Mouse (Mus musculus): ENCODE results near the gene Rora. TPM values are rescaled to one million over a fixed set of nuclear protein-coding genes. Genes with fewer than 3 reads are reported as not detected.

Rora gene
- total and polyA plus RNA-seq, 2 experiments, result 11.3 to 30.8 TPM

GRCm38 (mm10) chr9:68934238-68934637 is 280.7 kb downstream of the Rora start:
- Histone ChIP-seq H3K36me3 (ENCODE audit: control insufficient read depth, insufficient read depth, low read length) (no peaks in the 10 kb centered on the region), H3K4me3 (ENCODE audit: insufficient read depth, low read depth, low read length) (no peak overlapping the region), H3K27ac (replicated peaks; ENCODE audit: insufficient read depth, low read depth, low read length) (no peak overlapping the region), H3K79me2 (ENCODE audit: control insufficient read depth, insufficient read depth, low read length) (no peaks in the 10 kb centered on the region), H3K4me1 (ENCODE audit: control insufficient read depth, insufficient read depth, low read length) (no peaks in the 10 kb centered on the region), H3K9ac (ENCODE audit: low read depth, low read length) (no peak overlapping the region), H3K27me3 (ENCODE audit: control insufficient read depth, insufficient read depth, low read length) (no peaks in the 10 kb centered on the region)
- WGBS, result 90% methylated on average over 4 of the region's 4 CpGs
- no peak for DNase-seq (ENCODE audit: extremely low read depth, low read depth, low spot score)
- no peak for TF ChIP-seq POLR2A (IDR thresholded peaks at IDR 0.05; ENCODE audit: extremely low read depth, insufficient read depth, low read length)
- TF ChIP-seq CTCF (IDR thresholded peaks at IDR 0.05; ENCODE audit: low read depth, low read length), result no peak

- 94% methylated on average over 11 of the region's 11 CpGs for WGBS
- H3K4me3 ChIP-seq (ENCODE audit: insufficient read depth, low read depth, low read length), result no peak overlapping the region
- no peak for TF ChIP-seq POLR2A (IDR thresholded peaks at IDR 0.05; ENCODE audit: extremely low read depth, insufficient read depth, low read length)
- H3K36me3 ChIP-seq (ENCODE audit: control insufficient read depth, insufficient read depth, low read length), result no peaks in the 10 kb centered on the region
- DNase-seq (ENCODE audit: extremely low read depth, low read depth, low spot score), result no peak
- H3K9ac ChIP-seq (ENCODE audit: low read depth, low read length), result no peak overlapping the region
- peaks cover 4% of the 10 kb centered on the region for H3K4me1 ChIP-seq (ENCODE audit: control insufficient read depth, insufficient read depth, low read length)
- no peak overlapping the region for H3K27ac ChIP-seq (replicated peaks; ENCODE audit: insufficient read depth, low read depth, low read length)
- no peaks in the 10 kb centered on the region for H3K27me3 ChIP-seq (ENCODE audit: control insufficient read depth, insufficient read depth, low read length)
- H3K79me2 ChIP-seq (ENCODE audit: control insufficient read depth, insufficient read depth, low read length), result no peaks in the 10 kb centered on the region
These were observed 282.0 kb downstream of the Rora start for GRCm38 (mm10) chr9:68935611-68936010.

GRCm38 (mm10) chr9:68941037-68941436 is 287.5 kb downstream of the Rora start:
- peak; percentile 99 for DNase-seq (ENCODE audit: extremely low read depth, low read depth, low spot score)
- no peak overlapping the region for H3K9ac ChIP-seq (ENCODE audit: low read depth, low read length)
- H3K4me1 ChIP-seq (ENCODE audit: control insufficient read depth, insufficient read depth, low read length), result peaks cover 7% of the 10 kb centered on the region
- H3K36me3 ChIP-seq (ENCODE audit: control insufficient read depth, insufficient read depth, low read length), result no peaks in the 10 kb centered on the region
- 19% methylated on average over 7 of the region's 7 CpGs for WGBS
- H3K27ac ChIP-seq (replicated peaks; ENCODE audit: insufficient read depth, low read depth, low read length), result peak overlapping the region; percentile 60; the same call in 1 of the 2 replicates
- no peaks in the 10 kb centered on the region for H3K79me2 ChIP-seq (ENCODE audit: control insufficient read depth, insufficient read depth, low read length)
- H3K4me3 ChIP-seq (ENCODE audit: insufficient read depth, low read depth, low read length), result no peak overlapping the region
- no peaks in the 10 kb centered on the region for H3K27me3 ChIP-seq (ENCODE audit: control insufficient read depth, insufficient read depth, low read length)
- TF ChIP-seq POLR2A (IDR thresholded peaks at IDR 0.05; ENCODE audit: extremely low read depth, insufficient read depth, low read length) (no peak), CTCF (IDR thresholded peaks at IDR 0.05; ENCODE audit: low read depth, low read length) (no peak)

GRCm38 (mm10) chr9:68942595-68943011 is 289.0 kb downstream of the Rora start:
- no peak overlapping the region for H3K4me3 ChIP-seq (ENCODE audit: insufficient read depth, low read depth, low read length)
- 92% methylated on average over 4 of the region's 4 CpGs for WGBS

GRCm38 (mm10) chr9:68944026-68944425 is 290.4 kb downstream of the Rora start:
- Histone ChIP-seq H3K27me3 (ENCODE audit: control insufficient read depth, insufficient read depth, low read length) (no peaks in the 10 kb centered on the region), H3K36me3 (ENCODE audit: control insufficient read depth, insufficient read depth, low read length) (no peaks in the 10 kb centered on the region), H3K4me3 (ENCODE audit: insufficient read depth, low read depth, low read length) (no peak overlapping the region), H3K27ac (replicated peaks; ENCODE audit: insufficient read depth, low read depth, low read length) (no peak overlapping the region), H3K79me2 (ENCODE audit: control insufficient read depth, insufficient read depth, low read length) (no peaks in the 10 kb centered on the region), H3K9ac (ENCODE audit: low read depth, low read length) (no peak overlapping the region), H3K4me1 (ENCODE audit: control insufficient read depth, insufficient read depth, low read length) (peaks cover 7% of the 10 kb centered on the region)
- whole genome bisulfite sequencing, result 97% methylated on average over 3 of the region's 3 CpGs
- DNase-seq (ENCODE audit: extremely low read depth, low read depth, low spot score), result no peak
- TF ChIP-seq CTCF (IDR thresholded peaks at IDR 0.05; ENCODE audit: low read depth, low read length) (no peak), POLR2A (IDR thresholded peaks at IDR 0.05; ENCODE audit: extremely low read depth, insufficient read depth, low read length) (no peak)

More at GRCm38 (mm10) chr9:68942595-68943011, 289.0 kb downstream of the Rora start:
- TF ChIP-seq CTCF (IDR thresholded peaks at IDR 0.05; ENCODE audit: low read depth, low read length), result no peak
- TF ChIP-seq POLR2A (IDR thresholded peaks at IDR 0.05; ENCODE audit: extremely low read depth, insufficient read depth, low read length), result no peak
- H3K4me1 ChIP-seq (ENCODE audit: control insufficient read depth, insufficient read depth, low read length), result peaks cover 7% of the 10 kb centered on the region
- DNase-seq (ENCODE audit: extremely low read depth, low read depth, low spot score), result no peak
- H3K27me3 ChIP-seq (ENCODE audit: control insufficient read depth, insufficient read depth, low read length), result no peaks in the 10 kb centered on the region
- no peak overlapping the region for H3K27ac ChIP-seq (replicated peaks; ENCODE audit: insufficient read depth, low read depth, low read length)
- no peak overlapping the region for H3K9ac ChIP-seq (ENCODE audit: low read depth, low read length)
- no peaks in the 10 kb centered on the region for H3K36me3 ChIP-seq (ENCODE audit: control insufficient read depth, insufficient read depth, low read length)
- H3K79me2 ChIP-seq (ENCODE audit: control insufficient read depth, insufficient read depth, low read length), result no peaks in the 10 kb centered on the region

DNA sequence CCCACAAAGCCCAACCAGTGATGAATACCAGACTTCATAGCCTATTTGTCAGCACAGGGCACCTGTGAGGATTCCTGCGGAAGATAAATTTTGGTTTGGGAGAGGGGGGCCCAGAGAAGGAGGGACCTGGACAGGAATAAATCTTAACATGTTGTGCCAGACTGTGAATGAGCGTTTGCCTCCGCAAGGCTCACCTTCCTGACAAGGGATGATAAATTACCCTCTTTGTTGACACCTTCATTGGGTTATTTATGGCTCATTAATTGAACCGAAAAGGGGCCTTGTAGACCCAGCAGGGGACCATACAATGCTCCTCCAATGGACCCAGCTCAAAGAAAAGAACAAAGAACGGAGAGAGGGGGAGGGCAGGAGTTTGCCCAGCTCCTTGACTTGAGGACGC is 294.1 kb downstream of the Rora start:
- H3K9ac ChIP-seq (ENCODE audit: low read depth, low read length), result no peak overlapping the region
- WGBS, result 94% methylated on average over 6 of the region's 6 CpGs
- no peak overlapping the region for H3K27ac ChIP-seq (replicated peaks; ENCODE audit: insufficient read depth, low read depth, low read length)
- no peaks in the 10 kb centered on the region for H3K27me3 ChIP-seq (ENCODE audit: control insufficient read depth, insufficient read depth, low read length)
- H3K4me1 ChIP-seq (ENCODE audit: control insufficient read depth, insufficient read depth, low read length), result no peaks in the 10 kb centered on the region
- no peaks in the 10 kb centered on the region for H3K36me3 ChIP-seq (ENCODE audit: control insufficient read depth, insufficient read depth, low read length)
- TF ChIP-seq CTCF (IDR thresholded peaks at IDR 0.05; ENCODE audit: low read depth, low read length) (no peak), POLR2A (IDR thresholded peaks at IDR 0.05; ENCODE audit: extremely low read depth, insufficient read depth, low read length) (no peak)
- no peak for DNase-seq (ENCODE audit: extremely low read depth, low read depth, low spot score)
- H3K4me3 ChIP-seq (ENCODE audit: insufficient read depth, low read depth, low read length), result no peak overlapping the region
- no peaks in the 10 kb centered on the region for H3K79me2 ChIP-seq (ENCODE audit: control insufficient read depth, insufficient read depth, low read length)
